Comparison of ENCODE assay signal across 8 mouse cellular contexts in the genomic region with DNA sequence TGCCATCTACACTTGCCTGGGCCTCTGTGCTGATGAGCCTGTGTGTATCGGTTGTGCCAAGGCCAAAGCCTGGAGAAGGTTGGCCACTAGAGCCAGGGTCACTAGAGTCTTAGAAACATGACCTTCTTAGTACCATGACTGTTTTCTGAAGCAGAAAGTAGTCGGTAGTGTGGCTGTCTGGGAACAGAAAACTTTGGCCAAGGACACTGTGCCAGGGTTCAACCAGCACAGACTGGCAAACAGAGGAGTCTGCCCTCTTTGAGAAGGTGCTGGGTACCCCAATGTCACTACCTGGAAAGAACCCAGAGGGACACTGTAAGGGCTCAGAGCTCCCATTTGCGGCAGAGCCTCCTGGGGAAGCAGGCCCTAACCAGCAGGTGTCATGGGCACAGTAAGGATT. TPM values are rescaled to one million over a fixed set of nuclear protein-coding genes. Genes with fewer than 3 reads are reported as not detected.
DNase-seq lines count a peak whose midpoint lies in the region; ATAC-seq lines count a peak whose summit lies in the region.

No protein-coding gene starts in this region.

- 63% methylated on average over 3 of the region's 3 CpGs for WGBS in hindbrain, embryonic 12.5 days
- WGBS in liver, embryonic 12.5 days (ENCODE audit: insufficient replicate concordance), result 64% methylated on average over 3 of the region's 3 CpGs

- peak; percentile 89 for DNase-seq in adipocyte (ENCODE audit: low spot score)
- no peak for DNase-seq in layer of hippocampus, postnatal 10 days (ENCODE audit: low spot score in 2 of 2)
- no peak for DNase-seq in frontal cortex, postnatal 14 days (ENCODE audit: low spot score in 2 of 2)
- no peak for DNase-seq in Muller cell, postnatal 12 days (ENCODE audit: inconsistent ontology term)

- peak overlapping the region; percentile 62 for H3K4me3 ChIP-seq in erythroblast, embryonic 14.5 days (replicated peaks)
- H3K4me3 ChIP-seq in hindbrain, embryonic 12.5 days, result no peak overlapping the region
- no peak overlapping the region; the same call in 1 of the 2 replicates for H3K4me3 ChIP-seq in liver, embryonic 12.5 days

- peaks cover 80% of the 10 kb centered on the region for H3K4me1 ChIP-seq in erythroblast, embryonic 14.5 days (ENCODE audit: control insufficient read depth)
- H3K4me1 ChIP-seq in hindbrain, embryonic 12.5 days, result peaks cover 16% of the 10 kb centered on the region
- H3K4me1 ChIP-seq in liver, embryonic 12.5 days, result peaks cover 54% of the 10 kb centered on the region

- H3K27me3 ChIP-seq in erythroblast, embryonic 14.5 days (ENCODE audit: control insufficient read depth), result peaks cover 12% of the 10 kb centered on the region; the same call in 1 of the 2 replicates
- peaks cover 17% of the 10 kb centered on the region for H3K27me3 ChIP-seq in hindbrain, embryonic 12.5 days
- H3K27me3 ChIP-seq in liver, embryonic 12.5 days (replicated peaks), result peaks cover 26% of the 10 kb centered on the region

- H3K9ac ChIP-seq in hindbrain, embryonic 12.5 days, result peak overlapping the region; percentile 63; the same call in 1 of the 2 replicates
- H3K9ac ChIP-seq in liver, embryonic 12.5 days, result peak overlapping the region; percentile 69

- H3K27ac ChIP-seq in hindbrain, embryonic 12.5 days, result no peak overlapping the region
- H3K27ac ChIP-seq in liver, embryonic 12.5 days, result peak overlapping the region; percentile 76

- no peaks in the 10 kb centered on the region for H3K9me3 ChIP-seq in erythroblast, embryonic 14.5 days (ENCODE audit: control insufficient read depth, low read length)
- no peaks in the 10 kb centered on the region for H3K9me3 ChIP-seq in hindbrain, embryonic 12.5 days (replicated peaks)
- H3K9me3 ChIP-seq in liver, embryonic 12.5 days (replicated peaks), result no peaks in the 10 kb centered on the region

- peak overlapping the region; percentile 79 for H3K4me2 ChIP-seq in hindbrain, embryonic 12.5 days (replicated peaks)
- peak overlapping the region; percentile 79 for H3K4me2 ChIP-seq in liver, embryonic 12.5 days

- no peak for ATAC-seq in erythroblast, adult 5-6 weeks (replicated peaks; ENCODE audit: low FRiP score, poor library complexity, severe bottlenecking)
- no peak for ATAC-seq in hindbrain, embryonic 12.5 days (ENCODE audit: low FRiP score)
- ATAC-seq in liver, embryonic 12.5 days, result no peak

- no peaks in the 10 kb centered on the region; the same call in 1 of the 2 replicates for H3K36me3 ChIP-seq in erythroblast, embryonic 14.5 days (ENCODE audit: control insufficient read depth)
- H3K36me3 ChIP-seq in hindbrain, embryonic 12.5 days, result no peaks in the 10 kb centered on the region
- H3K36me3 ChIP-seq in liver, embryonic 12.5 days, result no peaks in the 10 kb centered on the region

RNA-seq across cellular contexts. Expression of gene Krt78, which starts 22.6 kb away (rescaled TPM):
- 0.01 TPM in 1 of 2 replicates, not detected in the other for polyA plus RNA-seq in erythroblast, embryonic 14.5 days (2012)
- total RNA-seq in erythroblast, adult 5-6 weeks (2015; ENCODE audit: low replicate concordance), result not detected in 2 replicates
- total RNA-seq in erythroblast, adult 5-6 weeks (2017; ENCODE audit: low replicate concordance), result not detected in 2 replicates
- not detected in 2 replicates for polyA plus RNA-seq in hindbrain, embryonic 12.5 days (2016; fragmentation: Nextera tagmentation; extraction: Ambion mirVana)
- polyA plus RNA-seq in liver, embryonic 12.5 days (2016; fragmentation: Nextera tagmentation; extraction: Ambion mirVana), result not detected in 2 replicates
- total RNA-seq in layer of hippocampus, postnatal 10 days (2021), result not detected

RNA-seq across cellular contexts. Expression of gene Krt8, which starts 27.6 kb away (rescaled TPM):
- polyA plus RNA-seq in erythroblast, embryonic 14.5 days (2012), result 0.06 and 0.07 TPM in 2 replicates
- not detected in 2 replicates for total RNA-seq in erythroblast, adult 5-6 weeks (2015; ENCODE audit: low replicate concordance)
- not detected in 2 replicates for total RNA-seq in erythroblast, adult 5-6 weeks (2017; ENCODE audit: low replicate concordance)
- 18.2 and 28.2 TPM in 2 replicates for polyA plus RNA-seq in hindbrain, embryonic 12.5 days (2016; fragmentation: Nextera tagmentation; extraction: Ambion mirVana)
- polyA plus RNA-seq in liver, embryonic 12.5 days (2016; fragmentation: Nextera tagmentation; extraction: Ambion mirVana), result 71.9 and 75.3 TPM in 2 replicates
- total RNA-seq in layer of hippocampus, postnatal 10 days (2021), result under 1 TPM in 1 of 2 experiments, not detected in 1; 0.71 TPM

RNA-seq across cellular contexts. Expression of gene Krt79, which starts 36.5 kb away (rescaled TPM):
- polyA plus RNA-seq in erythroblast, embryonic 14.5 days (2012), result not detected in 2 replicates
- not detected in 2 replicates for total RNA-seq in erythroblast, adult 5-6 weeks (2015; ENCODE audit: low replicate concordance)
- not detected in 2 replicates for total RNA-seq in erythroblast, adult 5-6 weeks (2017; ENCODE audit: low replicate concordance)
- polyA plus RNA-seq in hindbrain, embryonic 12.5 days (2016; fragmentation: Nextera tagmentation; extraction: Ambion mirVana), result not detected in 2 replicates
- not detected in 2 replicates for polyA plus RNA-seq in liver, embryonic 12.5 days (2016; fragmentation: Nextera tagmentation; extraction: Ambion mirVana)
- total RNA-seq in layer of hippocampus, postnatal 10 days (2021), result under 1 TPM; 0.34 to 0.51 TPM

RNA-seq across cellular contexts. Expression of gene Krt18, which starts 51.3 kb away (rescaled TPM):
- polyA plus RNA-seq in erythroblast, embryonic 14.5 days (2012), result 0.13 TPM in 1 of 2 replicates, not detected in the other
- total RNA-seq in erythroblast, adult 5-6 weeks (2015; ENCODE audit: low replicate concordance), result 2.3 TPM in 1 of 2 replicates, not detected in the other
- 2.8 TPM in 1 of 2 replicates, not detected in the other for total RNA-seq in erythroblast, adult 5-6 weeks (2017; ENCODE audit: low replicate concordance)
- polyA plus RNA-seq in hindbrain, embryonic 12.5 days (2016; fragmentation: Nextera tagmentation; extraction: Ambion mirVana), result 19.8 and 30.0 TPM in 2 replicates
- polyA plus RNA-seq in liver, embryonic 12.5 days (2016; fragmentation: Nextera tagmentation; extraction: Ambion mirVana), result 72.7 and 77.6 TPM in 2 replicates
- total RNA-seq in layer of hippocampus, postnatal 10 days (2021), result 1 to 10 TPM in 1 of 2 experiments, under 1 TPM in 1; 0.85 to 1.6 TPM

RNA-seq across cellular contexts. Expression of gene Krt4, which starts 52.1 kb away (rescaled TPM):
- polyA plus RNA-seq in erythroblast, embryonic 14.5 days (2012), result not detected in 2 replicates
- total RNA-seq in erythroblast, adult 5-6 weeks (2015; ENCODE audit: low replicate concordance), result not detected in 2 replicates
- total RNA-seq in erythroblast, adult 5-6 weeks (2017; ENCODE audit: low replicate concordance), result not detected in 2 replicates
- 0.21 TPM in 1 of 2 replicates, not detected in the other for polyA plus RNA-seq in hindbrain, embryonic 12.5 days (2016; fragmentation: Nextera tagmentation; extraction: Ambion mirVana)
- polyA plus RNA-seq in liver, embryonic 12.5 days (2016; fragmentation: Nextera tagmentation; extraction: Ambion mirVana), result not detected in 2 replicates
- total RNA-seq in layer of hippocampus, postnatal 10 days (2021), result not detected

Comparison
In these comparisons a context has a peak if more than half of its experiments do, and no peak if none do; other contexts are left out.
1. RNA of gene Krt8, which starts 27.6 kb away (polyA plus RNA-seq): 71.9 to 75.3 TPM in liver, embryonic 12.5 days and 18.2 to 28.2 TPM in hindbrain, embryonic 12.5 days; 0.06 to 0.07 TPM in erythroblast, embryonic 14.5 days; every median in the first group is over 10 times any median in the second.